Mouse (Mus musculus) frontal cortex, postnatal 14 days (tissue): ENCODE measurements around the gene Cdk2ap1.
"Not testable (repeated sequence)": the region's sequence is repeated elsewhere in the genome, so short reads cannot be mapped to it uniquely, and the experiment has no call there.

Experiments used
- DNase-seq, 2 experiments: peaks; one replicate each; pipeline ENCODE4 v3.0.0; 2022; ENCODE audit warnings: low spot score in 2 of 2

The Cdk2ap1 gene

GRCm38 (mm10) chr5:124351111-124351560 is 11.7 kb downstream of the Cdk2ap1 start:
- DNase-seq: peak; percentile 61 to 81

DNA sequence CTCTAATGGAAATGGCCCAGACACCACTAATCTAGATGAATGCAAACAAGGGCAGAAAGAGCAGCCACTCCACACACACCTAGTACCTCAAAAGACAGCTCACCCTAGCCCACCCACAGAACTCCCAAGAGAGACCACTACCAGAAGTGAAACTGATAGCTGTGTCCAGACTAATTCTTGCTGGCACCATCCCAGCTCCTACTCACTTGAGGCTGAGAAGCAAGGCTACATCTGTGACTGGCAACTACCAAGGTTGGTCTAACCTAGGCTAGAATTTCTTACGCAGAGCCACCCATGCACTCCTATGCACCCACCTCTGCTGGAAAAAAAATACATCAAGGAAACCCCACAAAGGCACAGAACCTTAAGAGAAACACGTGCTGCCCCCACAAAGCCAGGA is 12.5 kb downstream of the Cdk2ap1 start:
- DNase-seq: no peak

DNA sequence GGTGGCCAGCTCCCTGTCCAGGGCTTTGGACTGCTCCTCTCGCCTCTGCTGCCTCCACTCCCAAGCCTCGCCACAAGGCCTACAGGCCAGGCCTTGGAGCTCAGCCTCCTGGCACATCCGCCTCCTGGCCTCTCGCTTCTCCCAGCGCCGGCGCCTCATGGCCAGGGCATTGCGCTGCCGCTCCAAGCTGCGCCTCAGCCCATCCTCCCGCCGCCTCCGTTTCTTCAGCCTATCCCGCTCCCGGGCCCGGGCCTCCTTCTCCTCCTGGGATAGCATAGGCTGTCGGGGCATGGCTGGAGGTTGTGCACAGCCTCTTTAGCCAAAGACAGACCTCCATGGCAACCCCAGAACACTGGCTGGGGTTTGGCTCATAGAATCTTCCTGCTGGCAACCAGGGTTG is 13.7 kb downstream of the Cdk2ap1 start:
- no peak for DNase-seq

DNA sequence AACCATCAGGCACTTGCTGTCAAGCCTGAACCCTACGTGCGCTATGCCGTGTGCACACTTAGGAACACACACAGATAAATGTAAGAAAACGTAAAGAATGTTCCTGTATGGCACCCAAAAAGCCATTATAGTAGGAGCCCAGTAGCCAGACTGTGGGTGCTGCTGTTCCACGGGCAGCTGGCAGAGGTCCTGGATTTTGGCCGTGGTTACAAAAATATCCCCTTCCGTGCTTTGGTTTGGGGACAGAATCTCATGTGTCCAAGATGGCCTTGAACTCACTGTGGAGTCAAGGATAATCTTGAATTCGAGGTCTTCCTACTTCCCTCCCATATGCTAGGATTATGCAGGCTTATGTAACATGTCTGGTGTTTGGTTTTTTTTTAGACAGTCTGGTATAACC is 20.0 kb downstream of the Cdk2ap1 start:
- no peak for DNase-seq

- DNase-seq: not testable (repeated sequence)
Observed at GRCm38 (mm10) chr5:124341753-124342339, 21.0 kb downstream of the Cdk2ap1 start.

- DNase-seq: no peak
Observed at GRCm38 (mm10) chr5:124338791-124339190, 24.1 kb downstream of the Cdk2ap1 start.

- no peak for DNase-seq
Observed at GRCm38 (mm10) chr5:124337909-124338308, 25.0 kb downstream of the Cdk2ap1 start.

- DNase-seq: no peak
Observed at GRCm38 (mm10) chr5:124337103-124337502, 25.8 kb downstream of the Cdk2ap1 start.

- peak in 1 of 2 experiments; percentile 64 for DNase-seq
Observed at GRCm38 (mm10) chr5:124334392-124334791, 28.5 kb downstream of the Cdk2ap1 start.

DNA sequence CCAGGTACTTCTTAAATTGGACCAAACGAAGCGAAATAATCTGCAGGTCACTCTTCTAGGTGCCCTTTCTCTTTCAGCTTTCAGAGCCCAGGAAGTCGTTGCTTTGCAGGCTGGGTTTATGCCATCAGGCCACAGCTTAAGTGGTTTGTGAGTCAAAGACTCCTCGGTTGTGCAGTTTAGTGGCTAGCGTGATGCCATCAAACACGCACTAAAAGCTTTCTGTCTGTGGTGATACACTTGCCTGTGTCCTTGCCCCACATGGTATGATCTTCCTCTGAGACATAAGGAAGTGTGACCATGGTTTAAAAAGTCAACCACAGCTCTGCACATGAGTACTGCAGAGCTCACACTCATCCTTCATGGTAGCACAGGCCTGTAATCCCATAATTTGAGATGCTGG is 32.8 kb downstream of the Cdk2ap1 start:
- no peak for DNase-seq

DNA sequence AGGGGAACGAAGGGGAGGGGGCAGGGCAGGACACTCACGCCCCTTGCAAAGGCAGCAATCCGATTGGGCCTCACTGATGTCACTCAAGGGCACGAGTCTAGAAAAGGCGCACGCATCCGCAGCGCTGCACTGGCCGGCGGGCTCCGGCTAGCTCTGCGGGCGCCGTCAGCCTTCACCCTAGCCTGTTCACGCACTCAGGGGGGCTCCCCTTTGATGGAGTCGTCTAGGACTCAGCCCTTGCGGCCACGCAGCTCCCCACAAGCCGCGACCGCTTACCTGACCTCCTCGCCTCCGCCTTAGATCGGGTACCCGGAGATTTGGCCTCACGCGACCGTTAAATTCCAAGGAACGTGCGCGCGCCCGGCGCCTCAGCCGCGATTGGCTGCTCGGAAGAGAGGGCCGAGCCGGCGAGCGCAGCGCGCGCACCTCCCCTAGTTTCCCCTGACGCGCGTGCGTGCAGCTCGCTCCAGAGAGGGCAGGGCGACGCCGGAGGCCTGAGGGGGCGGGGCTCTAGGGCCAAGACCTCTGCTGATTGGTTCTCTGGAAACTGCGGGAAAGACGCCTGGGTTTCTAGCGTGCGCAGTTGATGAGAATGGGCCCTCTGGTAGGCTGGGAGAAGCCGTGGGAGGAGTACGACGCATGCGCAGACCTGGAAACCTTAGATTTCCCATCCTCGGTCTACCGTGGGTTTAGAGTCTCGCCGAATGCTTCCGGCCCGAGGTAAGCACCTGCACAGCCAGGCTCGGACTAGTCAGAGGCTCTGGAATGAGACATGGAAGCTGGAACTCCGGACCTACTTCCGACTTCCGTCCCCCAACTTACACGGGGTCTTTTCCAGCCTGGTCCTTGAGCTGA is 35.1 kb downstream of the Cdk2ap1 start, which contains the start of the genes Mphosph9 and 2810006K23Rik:
Mphosph9 (minus strand) TSS at position 463 of the 855 bp plus-strand sequence.
2810006K23Rik (plus strand) TSS at position 580 of the 855 bp plus-strand sequence.
- peak; percentile 100 for DNase-seq

- no peak for DNase-seq
Observed at GRCm38 (mm10) chr5:124326829-124327228, 36.1 kb downstream of the Cdk2ap1 start.

- no peak for DNase-seq
Observed at GRCm38 (mm10) chr5:124317648-124318047, 45.2 kb downstream of the Cdk2ap1 start.

DNA sequence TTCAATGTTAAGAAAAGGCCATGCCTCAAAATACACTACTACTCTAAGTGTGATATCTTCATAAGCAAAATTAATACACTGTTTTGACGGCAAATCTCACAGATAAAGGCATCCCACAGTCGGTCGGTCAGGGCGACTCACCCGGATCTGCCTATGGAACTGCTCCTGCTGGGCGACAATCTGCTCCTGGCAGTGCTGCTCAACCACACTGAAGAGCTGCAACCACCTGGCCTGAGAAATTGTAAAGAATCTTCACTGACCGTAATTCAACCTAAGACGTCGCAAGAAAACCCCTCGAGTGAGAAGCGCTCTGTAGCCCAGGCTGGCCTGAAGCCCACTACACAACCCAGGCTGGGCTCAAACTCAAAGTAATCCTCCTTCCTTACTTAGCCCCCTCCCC is 46.9 kb downstream of the Cdk2ap1 start:
- DNase-seq: no peak

- DNase-seq: no peak
Observed at GRCm38 (mm10) chr5:124315498-124315897, 47.4 kb downstream of the Cdk2ap1 start.

- DNase-seq: no peak
Observed at GRCm38 (mm10) chr5:124310091-124310490, 52.8 kb downstream of the Cdk2ap1 start.

GRCm38 (mm10) chr5:124309155-124309554 is 53.7 kb downstream of the Cdk2ap1 start:
- no peak for DNase-seq

- not testable (repeated sequence) for DNase-seq
Observed at GRCm38 (mm10) chr5:124302853-124303252, 60.0 kb downstream of the Cdk2ap1 start.

DNA sequence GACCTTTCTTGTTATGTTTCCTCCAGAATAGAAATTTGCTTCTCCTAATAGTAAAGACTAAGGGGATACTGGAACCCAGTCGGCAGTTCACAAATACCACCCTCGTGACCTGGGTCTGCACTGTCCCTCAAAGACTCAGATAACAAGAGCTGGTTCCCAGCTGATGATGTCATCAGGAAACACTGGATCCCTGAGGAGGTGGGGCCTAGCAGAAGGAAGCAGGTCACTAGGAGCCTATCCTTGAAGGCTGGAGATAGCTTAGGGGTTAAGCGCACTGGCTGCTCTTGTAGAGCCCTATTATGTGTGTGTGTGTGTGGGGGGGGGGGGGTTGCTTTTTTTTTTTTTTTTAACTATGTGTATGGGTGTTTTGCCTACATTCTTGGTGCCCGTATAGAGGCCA is 62.8 kb downstream of the Cdk2ap1 start:
- no peak for DNase-seq

DNA sequence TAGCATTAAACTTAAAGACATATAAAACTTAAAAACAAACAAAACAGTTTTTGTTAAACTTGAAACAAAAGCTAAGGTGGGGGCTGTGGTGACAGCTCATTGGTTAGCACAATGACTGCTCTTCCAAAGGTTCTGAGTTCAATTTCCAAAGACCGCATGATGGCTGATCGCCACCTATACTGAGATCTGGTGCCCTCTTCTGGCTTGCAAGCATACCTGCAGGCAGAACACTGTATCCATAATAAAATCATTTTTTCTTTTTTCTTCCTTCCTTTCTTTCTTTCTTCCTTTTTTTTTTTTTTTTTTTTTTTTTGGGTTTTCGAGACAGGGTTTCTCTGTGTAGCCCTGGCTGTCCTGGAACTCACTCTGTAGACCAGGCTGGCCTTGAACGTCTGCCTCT is 63.6 kb downstream of the Cdk2ap1 start:
- not testable (repeated sequence) for DNase-seq

DNA sequence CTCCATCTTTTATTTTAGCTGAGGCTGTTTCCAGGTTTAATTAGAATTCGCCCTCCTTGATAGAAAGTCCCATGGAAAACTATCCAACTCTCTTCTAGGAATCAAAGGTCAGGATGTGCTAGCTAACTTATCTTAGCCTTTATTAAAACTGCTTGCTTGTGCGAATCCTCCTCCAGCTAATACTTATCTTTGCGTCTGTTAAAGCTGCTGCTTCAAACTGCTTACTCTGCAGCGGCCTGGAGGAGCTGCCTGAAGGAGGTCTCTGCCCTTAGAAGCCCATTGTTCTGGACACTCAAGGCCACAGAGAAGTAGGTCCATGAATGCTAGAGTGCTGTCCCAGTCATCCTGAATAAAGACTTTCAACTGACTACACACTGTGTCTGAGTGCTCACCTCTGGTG is 66.4 kb downstream of the Cdk2ap1 start:
- no peak for DNase-seq
